Mouse (Mus musculus): ENCODE results near the gene Cask. TPM values are rescaled to one million over a fixed set of nuclear protein-coding genes. Genes with fewer than 3 reads are reported as not detected.

Cask gene
- total RNA-seq, 1 experiment from 2014 or later: 34.4 TPM

- no peak for ATAC-seq (replicated peaks; ENCODE audit: insufficient number of reproducible peaks, low FRiP score, low TSS enrichment, poor library complexity, severe bottlenecking)
Measured at GRCm38 (mm10) chrX:13656721-13657120, 194.4 kb downstream of the Cask start.

- ATAC-seq (replicated peaks; ENCODE audit: insufficient number of reproducible peaks, low FRiP score, low TSS enrichment, poor library complexity, severe bottlenecking): no peak
Measured at GRCm38 (mm10) chrX:13655906-13656305, 195.3 kb downstream of the Cask start.

- ATAC-seq (replicated peaks; ENCODE audit: insufficient number of reproducible peaks, low FRiP score, low TSS enrichment, poor library complexity, severe bottlenecking): peak; percentile 84
Measured at GRCm38 (mm10) chrX:13655005-13655421, 196.2 kb downstream of the Cask start.

GRCm38 (mm10) chrX:13652291-13652690 is 198.9 kb downstream of the Cask start:
- no peak for ATAC-seq (replicated peaks; ENCODE audit: insufficient number of reproducible peaks, low FRiP score, low TSS enrichment, poor library complexity, severe bottlenecking)

- ATAC-seq (replicated peaks; ENCODE audit: insufficient number of reproducible peaks, low FRiP score, low TSS enrichment, poor library complexity, severe bottlenecking): no peak
Measured at GRCm38 (mm10) chrX:13651889-13652288, 199.3 kb downstream of the Cask start.

- no peak for ATAC-seq (replicated peaks; ENCODE audit: insufficient number of reproducible peaks, low FRiP score, low TSS enrichment, poor library complexity, severe bottlenecking)
Measured at GRCm38 (mm10) chrX:13638894-13639293, 212.3 kb downstream of the Cask start.

GRCm38 (mm10) chrX:13636398-13636797 is 214.8 kb downstream of the Cask start:
- ATAC-seq (replicated peaks; ENCODE audit: insufficient number of reproducible peaks, low FRiP score, low TSS enrichment, poor library complexity, severe bottlenecking): 0 out of 2 replicates have a peak, but pooled peaks have one; percentile 35

GRCm38 (mm10) chrX:13631599-13632283 is 219.4 kb downstream of the Cask start, which contains the start of gene Gpr34:
Gene Gpr34 (plus strand): TSS chrX:13632089.
- ATAC-seq (replicated peaks; ENCODE audit: insufficient number of reproducible peaks, low FRiP score, low TSS enrichment, poor library complexity, severe bottlenecking): no peak

- ATAC-seq (replicated peaks; ENCODE audit: insufficient number of reproducible peaks, low FRiP score, low TSS enrichment, poor library complexity, severe bottlenecking): no peak
Measured at GRCm38 (mm10) chrX:13622654-13623053, 228.5 kb downstream of the Cask start.

- ATAC-seq (replicated peaks; ENCODE audit: insufficient number of reproducible peaks, low FRiP score, low TSS enrichment, poor library complexity, severe bottlenecking): no peak
Measured at GRCm38 (mm10) chrX:13621473-13621872, 229.7 kb downstream of the Cask start.

GRCm38 (mm10) chrX:13618476-13618875 is 232.7 kb downstream of the Cask start:
- no peak for ATAC-seq (replicated peaks; ENCODE audit: insufficient number of reproducible peaks, low FRiP score, low TSS enrichment, poor library complexity, severe bottlenecking)

GRCm38 (mm10) chrX:13617294-13617693 is 233.9 kb downstream of the Cask start:
- ATAC-seq (replicated peaks; ENCODE audit: insufficient number of reproducible peaks, low FRiP score, low TSS enrichment, poor library complexity, severe bottlenecking): no peak

GRCm38 (mm10) chrX:13616726-13617125 is 234.4 kb downstream of the Cask start:
- ATAC-seq (replicated peaks; ENCODE audit: insufficient number of reproducible peaks, low FRiP score, low TSS enrichment, poor library complexity, severe bottlenecking): no peak

- no peak for ATAC-seq (replicated peaks; ENCODE audit: insufficient number of reproducible peaks, low FRiP score, low TSS enrichment, poor library complexity, severe bottlenecking)
Measured at GRCm38 (mm10) chrX:13612115-13612514, 239.1 kb downstream of the Cask start.

GRCm38 (mm10) chrX:13611114-13611513 is 240.1 kb downstream of the Cask start:
- no peak for ATAC-seq (replicated peaks; ENCODE audit: insufficient number of reproducible peaks, low FRiP score, low TSS enrichment, poor library complexity, severe bottlenecking)

GRCm38 (mm10) chrX:13607752-13608151 is 243.4 kb downstream of the Cask start:
- no peak for ATAC-seq (replicated peaks; ENCODE audit: insufficient number of reproducible peaks, low FRiP score, low TSS enrichment, poor library complexity, severe bottlenecking)

GRCm38 (mm10) chrX:13606741-13607140 is 244.4 kb downstream of the Cask start:
- no peak for ATAC-seq (replicated peaks; ENCODE audit: insufficient number of reproducible peaks, low FRiP score, low TSS enrichment, poor library complexity, severe bottlenecking)

GRCm38 (mm10) chrX:13599966-13600365 is 251.2 kb downstream of the Cask start:
- peak; percentile 22; the same call in 1 of the 2 replicates for ATAC-seq (replicated peaks; ENCODE audit: insufficient number of reproducible peaks, low FRiP score, low TSS enrichment, poor library complexity, severe bottlenecking)

- peak; percentile 68 for ATAC-seq (replicated peaks; ENCODE audit: insufficient number of reproducible peaks, low FRiP score, low TSS enrichment, poor library complexity, severe bottlenecking)
Measured at GRCm38 (mm10) chrX:13599373-13599772, 251.8 kb downstream of the Cask start.

- no peak for ATAC-seq (replicated peaks; ENCODE audit: insufficient number of reproducible peaks, low FRiP score, low TSS enrichment, poor library complexity, severe bottlenecking)
Measured at GRCm38 (mm10) chrX:13577647-13578046, 273.5 kb downstream of the Cask start.

- no peak for ATAC-seq (replicated peaks; ENCODE audit: insufficient number of reproducible peaks, low FRiP score, low TSS enrichment, poor library complexity, severe bottlenecking)
Measured at GRCm38 (mm10) chrX:13576606-13577005, 274.6 kb downstream of the Cask start.

All from monocyte, adult 5-6 weeks (primary cell).